ENCODE assay signal across 9 mouse cellular contexts in the genomic region with DNA sequence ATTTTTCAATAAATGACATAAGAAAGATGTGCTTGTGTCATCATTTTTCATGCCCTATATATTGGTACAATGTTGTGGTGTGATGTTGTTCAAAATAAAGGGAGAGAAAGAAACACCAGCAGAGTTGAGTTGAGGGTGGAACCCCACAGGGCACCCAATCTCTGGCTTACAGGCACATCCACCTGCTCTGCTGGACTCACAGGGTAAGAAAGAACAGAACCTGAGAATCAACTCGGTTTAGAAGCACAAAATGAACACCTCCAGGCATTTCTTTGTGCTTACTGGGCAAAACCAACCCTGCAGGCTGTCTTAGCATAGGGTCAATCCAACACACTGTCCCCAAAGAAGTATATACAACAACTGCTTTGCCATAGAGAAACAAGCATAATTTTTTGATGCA. TPM values are rescaled to one million over a fixed set of nuclear protein-coding genes. Genes with fewer than 3 reads are reported as not detected.
DNase-seq lines count a peak whose midpoint lies in the region; ATAC-seq and TF ChIP-seq lines count a peak whose summit lies in the region.
"Had no signal": no experiment of that assay in that cellular context is flagged by ENCODE, and none has a peak within 500 bp of the region (broad histone marks: within the 10 kb centered on the region; RNA-seq: fewer than 3 reads in every experiment).

No protein-coding gene starts in this region.

- peak overlapping the region; percentile 83; the same call in 1 of the 2 replicates for H3K4me3 ChIP-seq in left cerebral cortex, adult 2 months
- peak overlapping the region; percentile 93; the same call in 1 of the 2 replicates for H3K4me3 ChIP-seq in forebrain, embryonic 14.5 days (ENCODE audit: low read depth, low read length)
- peak overlapping the region; percentile 94 for H3K4me3 ChIP-seq in limb, embryonic 13.5 days
- peak overlapping the region; percentile 89 for H3K4me3 ChIP-seq in neural tube, embryonic 14.5 days (ENCODE audit: low read depth, low read length)

- intact Hi-C loops in left cerebral cortex, adult 2 months (cut with DNase I), result loop anchor here (10.0 kb wide), 1 partner anchor 107 kb away; no protein-coding TSS in a partner anchor

- TF ChIP-seq CTCF in left cerebral cortex, adult 2 months (IDR thresholded peaks at IDR 0.05), result no peak

- H3K4me2 ChIP-seq in forebrain, embryonic 14.5 days (ENCODE audit: low read length), result peak overlapping the region; percentile 90
- peak overlapping the region; percentile 91 for H3K4me2 ChIP-seq in limb, embryonic 13.5 days (replicated peaks)
- peak overlapping the region; percentile 94 for H3K4me2 ChIP-seq in neural tube, embryonic 14.5 days (ENCODE audit: low read depth, low read length)

- no peak for ATAC-seq in forebrain, embryonic 14.5 days
- ATAC-seq in limb, embryonic 13.5 days (ENCODE audit: low FRiP score, low read depth), result no peak
- ATAC-seq in neural tube, embryonic 14.5 days (ENCODE audit: low read depth), result no peak

- H3K36me3 ChIP-seq in forebrain, embryonic 14.5 days (ENCODE audit: control insufficient read depth, insufficient read depth, low read length), result peaks cover 27% of the 10 kb centered on the region
- H3K36me3 ChIP-seq in limb, embryonic 13.5 days, result peaks cover 26% of the 10 kb centered on the region
- H3K36me3 ChIP-seq in neural tube, embryonic 14.5 days (ENCODE audit: control insufficient read depth, insufficient read depth, low read length), result peaks cover 15% of the 10 kb centered on the region

- H3K4me1 ChIP-seq in forebrain, embryonic 14.5 days (ENCODE audit: control insufficient read depth, insufficient read depth, low read length), result peaks cover 17% of the 10 kb centered on the region
- peaks cover 33% of the 10 kb centered on the region for H3K4me1 ChIP-seq in limb, embryonic 13.5 days
- peaks cover 13% of the 10 kb centered on the region; the same call in 1 of the 2 replicates for H3K4me1 ChIP-seq in neural tube, embryonic 14.5 days (ENCODE audit: control insufficient read depth, insufficient read depth, low read length)

- peak overlapping the region; percentile 93; the same call in 1 of the 2 replicates for H3K9ac ChIP-seq in forebrain, embryonic 14.5 days (ENCODE audit: low read length)
- H3K9ac ChIP-seq in limb, embryonic 13.5 days, result peak overlapping the region; percentile 95; the same call in 1 of the 2 replicates
- 0 out of 2 replicates have a peak overlapping the region, but pooled peaks have one; percentile 85 for H3K9ac ChIP-seq in neural tube, embryonic 14.5 days (replicated peaks; ENCODE audit: low read depth, low read length)

- 48% methylated on average over 1 of the region's 1 CpGs for WGBS in forebrain, embryonic 14.5 days
- 41% methylated on average over 1 of the region's 1 CpGs for WGBS in limb, embryonic 13.5 days
- 47% methylated on average over 1 of the region's 1 CpGs for WGBS in neural tube, embryonic 14.5 days

- H3K27ac ChIP-seq in left cerebral cortex, adult 2 months, result no peak overlapping the region
- no peak overlapping the region for H3K27ac ChIP-seq in forebrain, embryonic 14.5 days (ENCODE audit: low read depth, low read length)
- H3K27ac ChIP-seq in limb, embryonic 13.5 days, result no peak overlapping the region
- no peak overlapping the region for H3K27ac ChIP-seq in neural tube, embryonic 14.5 days (ENCODE audit: low read depth, low read length)
- H3K27ac ChIP-seq: macrophage had no signal

- H3K9me3 ChIP-seq in forebrain, embryonic 14.5 days (replicated peaks; ENCODE audit: control insufficient read depth, low read length), result no peaks in the 10 kb centered on the region
- H3K9me3 ChIP-seq in limb, embryonic 13.5 days, result no peaks in the 10 kb centered on the region
- no peaks in the 10 kb centered on the region for H3K9me3 ChIP-seq in neural tube, embryonic 14.5 days (ENCODE audit: control insufficient read depth, low read length)

- no peak for DNase-seq in left cerebral cortex, adult 2 months (ENCODE audit: extremely low spot score in 1 of 2, low spot score in 2 of 2)
- DNase-seq in left cerebral cortex, adult 9 months (ENCODE audit: low spot score in 2 of 2), result no peak
- no peak for DNase-seq in forebrain, embryonic 14.5 days (ENCODE audit: low spot score)
- no peak for DNase-seq in adrenal gland, postnatal 10 days
- no peak for DNase-seq in yolk sac, embryonic 10.5 days (ENCODE audit: low spot score)
- no peak for DNase-seq in gastrocnemius, postnatal 10 days

- no peaks in the 10 kb centered on the region for H3K27me3 ChIP-seq in forebrain, embryonic 14.5 days (replicated peaks; ENCODE audit: control insufficient read depth, insufficient read depth, low read length)
- no peaks in the 10 kb centered on the region for H3K27me3 ChIP-seq in limb, embryonic 13.5 days
- no peaks in the 10 kb centered on the region for H3K27me3 ChIP-seq in neural tube, embryonic 14.5 days (ENCODE audit: control insufficient read depth, insufficient read depth, low read length)

RNA-seq across cellular contexts. Expression of a gene that starts 1.5 kb away (rescaled TPM):
- 10 to 100 TPM; 57.5 to 61.2 TPM for total RNA-seq in left cerebral cortex, adult 2 months (2021)
- 25.0 and 29.4 TPM in 2 replicates for polyA plus RNA-seq in forebrain, embryonic 14.5 days (2014; fragmentation: Nextera tagmentation; extraction: Ambion mirVana)
- polyA plus RNA-seq in limb, embryonic 13.5 days (2015; fragmentation: Nextera tagmentation; extraction: Ambion mirVana), result 26.7 and 28.9 TPM in 2 replicates
- 56.9 TPM in 2 replicates for polyA plus RNA-seq in neural tube, embryonic 14.5 days (2014; fragmentation: Nextera tagmentation; extraction: Ambion mirVana)
- total RNA-seq in adrenal gland, postnatal 10 days (2021), result 10 to 100 TPM; 23.3 to 28.7 TPM
- 10 to 100 TPM; 10.3 to 11.1 TPM for total RNA-seq in gastrocnemius, postnatal 10 days (2021)

RNA-seq across cellular contexts. Expression of a gene that starts 23.8 kb away (rescaled TPM):
- 100 to 1,000 TPM; 194 to 201 TPM for total RNA-seq in left cerebral cortex, adult 2 months (2021)
- polyA plus RNA-seq in forebrain, embryonic 14.5 days (2014; fragmentation: Nextera tagmentation; extraction: Ambion mirVana), result 298 and 333 TPM in 2 replicates
- polyA plus RNA-seq in limb, embryonic 13.5 days (2015; fragmentation: Nextera tagmentation; extraction: Ambion mirVana), result 393 and 399 TPM in 2 replicates
- 321 and 329 TPM in 2 replicates for polyA plus RNA-seq in neural tube, embryonic 14.5 days (2014; fragmentation: Nextera tagmentation; extraction: Ambion mirVana)
- 100 to 1,000 TPM; 149 to 167 TPM for total RNA-seq in adrenal gland, postnatal 10 days (2021)
- total RNA-seq in gastrocnemius, postnatal 10 days (2021), result 10 to 100 TPM; 81.9 to 88.6 TPM

RNA-seq across cellular contexts. Expression of a gene that starts 26.7 kb away (rescaled TPM):
- total RNA-seq in left cerebral cortex, adult 2 months (2021), result 10 to 100 TPM; 78.0 to 80.9 TPM
- polyA plus RNA-seq in forebrain, embryonic 14.5 days (2014; fragmentation: Nextera tagmentation; extraction: Ambion mirVana), result 20.9 and 26.3 TPM in 2 replicates
- 9.3 and 9.7 TPM in 2 replicates for polyA plus RNA-seq in limb, embryonic 13.5 days (2015; fragmentation: Nextera tagmentation; extraction: Ambion mirVana)
- polyA plus RNA-seq in neural tube, embryonic 14.5 days (2014; fragmentation: Nextera tagmentation; extraction: Ambion mirVana), result 31.0 and 38.3 TPM in 2 replicates
- total RNA-seq in adrenal gland, postnatal 10 days (2021), result under 1 TPM; 0.27 to 0.51 TPM
- under 1 TPM; 0.28 to 0.47 TPM for total RNA-seq in gastrocnemius, postnatal 10 days (2021)
- polyA plus RNA-seq: macrophage had no signal

Comparison
In these comparisons a context has a peak if more than half of its experiments do, and no peak if none do; other contexts are left out.
1. RNA of a gene that starts 26.7 kb away (total RNA-seq): 78.0 to 80.9 TPM in left cerebral cortex, adult 2 months; 0.27 to 0.51 TPM in adrenal gland, postnatal 10 days and 0.28 to 0.47 TPM in gastrocnemius, postnatal 10 days; every median in the first group is over 10 times any median in the second.
2. Peak in every context shown above with its lines, with median percentiles within 50 percentile points of each other: H3K4me3 ChIP-seq, H3K4me2 ChIP-seq and H3K9ac ChIP-seq.